Mouse (Mus musculus) forebrain, embryonic 16.5 days (tissue): ENCODE data around the gene Zfp853. TPM values are rescaled to one million over a fixed set of nuclear protein-coding genes. Genes with fewer than 3 reads are reported as not detected.

Source experiments
- ATAC-seq: fragments of 200-750 bp; cut with Nextera tagmentation; 2 replicates; pipeline ENCODE4 v1.8.0; 2017; ENCODE audit warnings: mild to moderate bottlenecking, moderate library complexity
- H3K27ac ChIP-seq: fragments of 300-500 bp; sonication (generic); 2 replicates; pipeline ENCODE4 v1.5.1; 2014; ENCODE audit warnings: low read length, control low read depth
- H3K27me3 ChIP-seq: fragments of 300-500 bp; sonication (generic); replicated peaks from 2 replicates; pipeline ENCODE4 v1.6.1; 2014; ENCODE audit warnings: low read length; ENCODE audit not compliant: control insufficient read depth, insufficient read depth
- H3K36me3 ChIP-seq: fragments of 300-500 bp; sonication (generic); 2 replicates; pipeline ENCODE4 v1.6.1; 2014; ENCODE audit not compliant: control insufficient read depth, insufficient read depth
- H3K4me1 ChIP-seq: fragments of 300-500 bp; sonication (generic); replicated peaks from 2 replicates; pipeline ENCODE4 v1.6.1; 2014; ENCODE audit warnings: low read length; ENCODE audit not compliant: control insufficient read depth, insufficient read depth
- H3K4me2 ChIP-seq: fragments of 300-500 bp; sonication (generic); 2 replicates; pipeline ENCODE4 v1.6.1; 2014; ENCODE audit warnings: mild to moderate bottlenecking, low read length, control low read depth
- H3K4me3 ChIP-seq: fragments of 300-500 bp; sonication (generic); replicated peaks from 2 replicates; pipeline ENCODE4 v1.5.1; 2014; ENCODE audit warnings: mild to moderate bottlenecking, low read length, control low read depth
- H3K9ac ChIP-seq: fragments of 300-500 bp; sonication (generic); replicated peaks from 2 replicates; pipeline ENCODE4 v1.6.1; 2014; ENCODE audit warnings: low read depth, low read length, control low read depth
- H3K9me3 ChIP-seq: fragments of 300-500 bp; sonication (generic); 2 replicates; pipeline ENCODE4 v1.6.1; 2016; ENCODE audit warnings: low read length; ENCODE audit not compliant: control insufficient read depth
- WGBS: fragments of 180-500 bp; shearing (Covaris S2); extraction: QIAGEN DNeasy Blood & Tissue Kit; methylation state at CpG from one replicate; pipeline ENCODE4 v1.1.7; 2014; 5-methylcytosine and 5-hydroxymethylcytosine counted together
- polyA plus RNA-seq: library from polyadenylated mRNA; unstranded; fragments of >200 nt; fragmentation: Nextera tagmentation; extraction: Ambion mirVana; gene quantifications from 2 replicates; pipeline ENCODE4 v1.2.1, GENCODE M21; 2015

Zfp853 gene
- polyA plus RNA-seq, 1 experiment from 2014 or later: 0.13 TPM

GRCm38 (mm10) chr5:143265409-143265808 lies 28.0 kb downstream of the Zfp853 start:
- Histone ChIP-seq H3K9me3 (no peaks in the 10 kb centered on the region), H3K9ac (no peak overlapping the region)
- WGBS: 52% methylated on average over 1 of the region's 1 CpGs

DNA sequence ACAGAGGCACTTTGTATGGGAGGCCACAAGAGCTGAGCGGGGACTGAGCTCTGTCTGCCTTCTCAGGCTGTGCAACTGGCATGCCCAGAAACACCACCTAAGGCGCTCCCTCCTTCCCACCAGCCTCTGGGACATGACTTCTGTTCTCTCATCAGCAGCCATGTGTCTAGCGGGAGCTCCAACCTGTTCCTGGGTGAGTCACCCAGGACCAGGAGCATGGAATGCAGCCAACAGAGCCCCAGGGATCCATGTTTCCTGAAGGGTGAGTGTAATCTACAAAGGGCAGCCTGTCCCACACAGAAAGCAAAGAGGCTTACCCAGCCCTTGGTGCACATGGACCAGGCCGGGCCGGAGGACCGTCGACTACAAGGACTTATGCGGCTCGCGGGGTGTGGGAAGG lies 28.7 kb downstream of the Zfp853 start:
- Histone ChIP-seq H3K9me3 (no peaks in the 10 kb centered on the region), H3K36me3 (peaks cover 24% of the 10 kb centered on the region), H3K4me1 (peaks cover 15% of the 10 kb centered on the region), H3K27ac (no peak overlapping the region), H3K27me3 (no peaks in the 10 kb centered on the region), H3K4me2 (no peak overlapping the region), H3K9ac (no peak overlapping the region), H3K4me3 (no peak overlapping the region)
- no peak for ATAC-seq
- 91% methylated on average over 10 of the region's 10 CpGs for WGBS

More at GRCm38 (mm10) chr5:143265409-143265808, 28.0 kb downstream of the Zfp853 start:
- H3K36me3 ChIP-seq: peaks cover 24% of the 10 kb centered on the region
- H3K4me3 ChIP-seq: no peak overlapping the region
- no peak for ATAC-seq
- H3K4me2 ChIP-seq: no peak overlapping the region
- H3K27ac ChIP-seq: no peak overlapping the region
- no peaks in the 10 kb centered on the region for H3K27me3 ChIP-seq
- H3K4me1 ChIP-seq: peaks cover 19% of the 10 kb centered on the region

DNA sequence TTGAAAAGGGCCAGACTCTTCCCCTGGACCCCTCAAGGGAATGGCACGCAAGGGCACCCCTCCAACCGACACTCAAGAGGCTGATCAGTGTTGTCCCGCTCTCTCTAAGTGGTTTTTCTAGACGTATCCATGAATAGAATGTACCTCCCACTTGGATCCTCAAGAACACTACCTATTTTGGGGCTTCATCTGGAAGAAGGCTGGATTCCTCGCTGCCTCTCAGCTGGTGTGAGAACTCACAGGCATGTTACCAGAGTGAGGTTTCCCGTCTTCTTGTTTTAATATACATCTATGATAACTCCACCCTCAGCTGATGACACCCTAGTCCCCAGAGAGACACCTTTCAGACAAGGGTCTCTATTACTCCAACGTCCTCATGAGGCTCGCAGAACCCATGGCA lies 31.8 kb downstream of the Zfp853 start:
- peaks cover 3% of the 10 kb centered on the region for H3K27me3 ChIP-seq
- no peak overlapping the region for H3K9ac ChIP-seq
- no peak overlapping the region for H3K4me2 ChIP-seq
- no peak overlapping the region for H3K4me3 ChIP-seq
- H3K27ac ChIP-seq: no peak overlapping the region
- peaks cover 25% of the 10 kb centered on the region for H3K36me3 ChIP-seq
- no peaks in the 10 kb centered on the region for H3K9me3 ChIP-seq
- ATAC-seq: no peak
- 93% methylated on average over 8 of the region's 8 CpGs for WGBS
- H3K4me1 ChIP-seq: no peaks in the 10 kb centered on the region

DNA sequence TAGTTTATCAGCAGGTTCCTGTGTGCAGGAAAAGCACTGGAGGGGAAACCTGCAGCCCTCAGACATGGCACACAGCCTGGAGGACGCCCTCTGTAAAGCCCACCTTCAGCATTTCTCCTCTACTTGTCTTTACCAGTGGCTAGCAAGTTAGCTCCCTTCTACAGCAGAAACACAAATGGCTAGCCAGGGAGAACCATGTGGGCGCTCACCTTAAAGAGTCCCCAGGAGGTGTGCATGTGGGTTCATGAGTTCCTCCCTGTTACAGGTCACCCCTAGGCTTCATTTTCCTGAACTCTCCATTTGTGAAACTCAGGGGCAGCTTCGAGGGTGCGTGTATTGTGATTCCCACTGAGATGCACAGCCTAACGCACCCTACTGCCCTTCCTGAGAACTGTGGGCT lies 37.6 kb downstream of the Zfp853 start:
- ATAC-seq: no peak

DNA sequence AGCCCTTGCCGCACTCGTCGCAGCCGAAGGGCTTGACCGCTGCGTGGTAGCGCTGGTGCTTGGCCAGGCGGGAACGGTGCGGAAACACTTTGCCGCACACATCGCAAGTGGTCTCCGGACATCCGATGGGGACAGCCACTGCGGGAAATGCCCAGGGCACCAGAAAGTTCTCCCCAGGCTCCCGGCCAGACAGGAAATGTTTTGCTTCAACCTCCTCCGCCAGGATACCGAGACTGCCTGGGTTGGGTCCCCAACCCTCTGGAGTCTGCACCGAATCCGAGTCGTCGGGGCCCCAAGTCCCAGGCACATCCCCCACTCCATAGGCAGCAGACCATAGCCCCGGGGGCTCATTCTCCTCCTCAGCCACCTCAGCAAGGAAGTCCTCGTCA lies 38.3 kb downstream of the Zfp853 start:
- no peak overlapping the region for H3K9ac ChIP-seq
- peaks cover 20% of the 10 kb centered on the region for H3K36me3 ChIP-seq
- no peak overlapping the region for H3K27ac ChIP-seq
- no peak overlapping the region for H3K4me2 ChIP-seq
- 30% methylated on average over 24 of the region's 24 CpGs for WGBS
- ATAC-seq: no peak
- no peak overlapping the region for H3K4me3 ChIP-seq
- H3K4me1 ChIP-seq: peaks cover 19% of the 10 kb centered on the region
- H3K27me3 ChIP-seq: peaks cover 32% of the 10 kb centered on the region
- no peaks in the 10 kb centered on the region for H3K9me3 ChIP-seq

More for the DNA sequence above, 37.6 kb downstream of the Zfp853 start:
- H3K4me3 ChIP-seq: no peak overlapping the region
- no peak overlapping the region for H3K27ac ChIP-seq
- H3K4me2 ChIP-seq: no peak overlapping the region
- whole genome bisulfite sequencing: 90% methylated on average over 5 of the region's 5 CpGs
- H3K9ac ChIP-seq: no peak overlapping the region
- peaks cover 19% of the 10 kb centered on the region for H3K4me1 ChIP-seq
- H3K27me3 ChIP-seq: peaks cover 32% of the 10 kb centered on the region
- no peaks in the 10 kb centered on the region for H3K9me3 ChIP-seq
- peaks cover 20% of the 10 kb centered on the region for H3K36me3 ChIP-seq

- H3K4me1 ChIP-seq: peaks cover 19% of the 10 kb centered on the region
- peaks cover 20% of the 10 kb centered on the region for H3K36me3 ChIP-seq
- H3K27ac ChIP-seq: no peak overlapping the region
- H3K9ac ChIP-seq: no peak overlapping the region; the same call in 1 of the 2 replicates
- H3K4me2 ChIP-seq: peak overlapping the region; percentile 54
- no peak for ATAC-seq
- no peak overlapping the region for H3K4me3 ChIP-seq
- H3K27me3 ChIP-seq: peaks cover 32% of the 10 kb centered on the region
- 22% methylated on average over 66 of the region's 66 CpGs for WGBS
- H3K9me3 ChIP-seq: no peaks in the 10 kb centered on the region
Observed at GRCm38 (mm10) chr5:143254487-143255130, 38.8 kb downstream of the Zfp853 start.

GRCm38 (mm10) chr5:143253881-143254486 lies 39.4 kb downstream of the Zfp853 start:
- Histone ChIP-seq H3K4me3 (peak overlapping the region; percentile 33), H3K9ac (peak overlapping the region; percentile 24), H3K9me3 (no peaks in the 10 kb centered on the region), H3K27me3 (peaks cover 32% of the 10 kb centered on the region), H3K36me3 (peaks cover 20% of the 10 kb centered on the region), H3K4me2 (peak overlapping the region; percentile 54), H3K4me1 (peaks cover 19% of the 10 kb centered on the region), H3K27ac (no peak overlapping the region)
- WGBS: 8% methylated on average over 75 of the region's 81 CpGs
- peak; percentile 43 for ATAC-seq

GRCm38 (mm10) chr5:143253186-143253880 lies 40.1 kb downstream of the Zfp853 start:
- peaks cover 19% of the 10 kb centered on the region for H3K4me1 ChIP-seq
- 7% methylated on average over 103 of the region's 103 CpGs for WGBS
- H3K9ac ChIP-seq: peak overlapping the region; percentile 24; the same call in 1 of the 2 replicates
- H3K9me3 ChIP-seq: no peaks in the 10 kb centered on the region
- peak; percentile 27; the same call in 1 of the 2 replicates for ATAC-seq
- peaks cover 32% of the 10 kb centered on the region for H3K27me3 ChIP-seq
- H3K36me3 ChIP-seq: peaks cover 23% of the 10 kb centered on the region
- no peak overlapping the region for H3K27ac ChIP-seq
- H3K4me3 ChIP-seq: peak overlapping the region; percentile 33
- peak overlapping the region; percentile 54 for H3K4me2 ChIP-seq

GRCm38 (mm10) chr5:143252791-143253185 lies 40.6 kb downstream of the Zfp853 start:
- H3K4me1 ChIP-seq: peaks cover 19% of the 10 kb centered on the region
- no peak overlapping the region for H3K4me2 ChIP-seq
- H3K4me3 ChIP-seq: no peak overlapping the region
- no peaks in the 10 kb centered on the region for H3K9me3 ChIP-seq
- H3K36me3 ChIP-seq: peaks cover 23% of the 10 kb centered on the region
- ATAC-seq: no peak
- H3K27me3 ChIP-seq: peaks cover 32% of the 10 kb centered on the region
- WGBS: 49% methylated on average over 18 of the region's 18 CpGs
- H3K27ac ChIP-seq: no peak overlapping the region
- H3K9ac ChIP-seq: no peak overlapping the region; the same call in 1 of the 2 replicates
